Mouse (Mus musculus): ENCODE measurements around the gene Pdia5. TPM values are rescaled to one million over a fixed set of nuclear protein-coding genes. Genes with fewer than 3 reads are reported as not detected.

The Pdia5 gene
- total RNA-seq, 4 experiments from 2014 or later: 1.1 to 1.6 (median 1.4) TPM

GRCm38 (mm10) chr16:35484526-35485233 lies 6.0 kb downstream of the Pdia5 start:
- DNase-seq (ENCODE audit: low spot score in 2 of 2): no peak

- no peak for DNase-seq (ENCODE audit: low spot score in 2 of 2)
These were observed 6.6 kb downstream of the Pdia5 start for GRCm38 (mm10) chr16:35484105-35484504.

GRCm38 (mm10) chr16:35479301-35479700 lies 11.4 kb downstream of the Pdia5 start:
- DNase-seq (ENCODE audit: low spot score in 2 of 2): no peak

- DNase-seq (ENCODE audit: low spot score in 2 of 2): no peak
These were observed 13.4 kb downstream of the Pdia5 start for GRCm38 (mm10) chr16:35477273-35477672.

- DNase-seq (ENCODE audit: low spot score in 2 of 2): no peak
These were observed 18.0 kb downstream of the Pdia5 start for GRCm38 (mm10) chr16:35472569-35473275.

GRCm38 (mm10) chr16:35471841-35472568 lies 18.7 kb downstream of the Pdia5 start:
- DNase-seq (ENCODE audit: low spot score in 2 of 2): no peak

GRCm38 (mm10) chr16:35470983-35471382 lies 19.7 kb downstream of the Pdia5 start:
- DNase-seq (ENCODE audit: low spot score in 2 of 2): no peak

GRCm38 (mm10) chr16:35470096-35470495 lies 20.6 kb downstream of the Pdia5 start:
- DNase-seq (ENCODE audit: low spot score in 2 of 2): no peak

GRCm38 (mm10) chr16:35469016-35469415 lies 21.7 kb downstream of the Pdia5 start:
- no peak for DNase-seq (ENCODE audit: low spot score in 2 of 2)

GRCm38 (mm10) chr16:35467044-35467443 lies 23.6 kb downstream of the Pdia5 start:
- no peak for DNase-seq (ENCODE audit: low spot score in 2 of 2)

- DNase-seq (ENCODE audit: low spot score in 2 of 2): no peak
These were observed 24.8 kb downstream of the Pdia5 start for GRCm38 (mm10) chr16:35465808-35466351.

GRCm38 (mm10) chr16:35464686-35465308 lies 25.9 kb downstream of the Pdia5 start:
- no peak for DNase-seq (ENCODE audit: low spot score in 2 of 2)

- DNase-seq (ENCODE audit: low spot score in 2 of 2): no peak
These were observed 27.0 kb downstream of the Pdia5 start for GRCm38 (mm10) chr16:35463708-35464107.

- no peak for DNase-seq (ENCODE audit: low spot score in 2 of 2)
These were observed 27.7 kb downstream of the Pdia5 start for GRCm38 (mm10) chr16:35462955-35463354.

- no peak for DNase-seq (ENCODE audit: low spot score in 2 of 2)
These were observed 31.1 kb downstream of the Pdia5 start for GRCm38 (mm10) chr16:35459584-35459983.

GRCm38 (mm10) chr16:35458297-35458696 lies 32.4 kb downstream of the Pdia5 start:
- no peak for DNase-seq (ENCODE audit: low spot score in 2 of 2)

- DNase-seq (ENCODE audit: low spot score in 2 of 2): no peak
These were observed 33.2 kb downstream of the Pdia5 start for GRCm38 (mm10) chr16:35457488-35457887.

- no peak for DNase-seq (ENCODE audit: low spot score in 2 of 2)
These were observed 33.7 kb downstream of the Pdia5 start for GRCm38 (mm10) chr16:35457011-35457419.

- DNase-seq (ENCODE audit: low spot score in 2 of 2): no peak
These were observed 34.4 kb downstream of the Pdia5 start for GRCm38 (mm10) chr16:35456305-35456704.

- DNase-seq (ENCODE audit: low spot score in 2 of 2): no peak
These were observed 34.9 kb downstream of the Pdia5 start for GRCm38 (mm10) chr16:35455822-35456221.

- DNase-seq (ENCODE audit: low spot score in 2 of 2): no peak
These were observed 40.5 kb downstream of the Pdia5 start for GRCm38 (mm10) chr16:35450018-35450630.

All from gastrocnemius, adult 8-10 months (tissue).